Mouse (Mus musculus) G1E (cell line): ENCODE measurements around the gene Rftn1. TPM values are rescaled to one million over a fixed set of nuclear protein-coding genes. Genes with fewer than 3 reads are reported as not detected.

Experiments
- ATAC-seq: 2 replicates; pipeline ENCODE4 v1.8.0; 2016; ENCODE audit warnings: mild to moderate bottlenecking; ENCODE audit not compliant: insufficient number of reproducible peaks, poor library complexity, low FRiP score, severe bottlenecking; ENCODE audit errors: extremely low read depth
- DNase-seq: peaks from one replicate; pipeline ENCODE4 v3.0.0; 2012; ENCODE audit warnings: low spot score
- H3K27me3 ChIP-seq: 2 replicates; pipeline ENCODE4 v1.6.1; 2012; ENCODE audit warnings: mild to moderate bottlenecking, low read length, inconsistent platforms; ENCODE audit not compliant: insufficient read depth
- H3K36me3 ChIP-seq: replicated peaks from 2 replicates; pipeline ENCODE3; 2012; ENCODE audit warnings: mild to moderate bottlenecking, inconsistent platforms
- H3K4me1 ChIP-seq: 2 replicates; pipeline ENCODE4 v1.6.1; 2012; ENCODE audit warnings: low read depth, low read length, inconsistent platforms, mixed read lengths; ENCODE audit not compliant: insufficient read depth
- H3K4me3 ChIP-seq: 2 replicates; pipeline ENCODE4 v1.5.1; 2012; ENCODE audit warnings: low read depth, mild to moderate bottlenecking, inconsistent platforms, low read length, moderate library complexity, mixed read lengths
- H3K9me3 ChIP-seq: replicated peaks from 2 replicates; pipeline ENCODE4 v1.6.1; 2012; ENCODE audit warnings: inconsistent platforms
- CTCF ChIP-seq: IDR thresholded peaks from 2 replicates; pipeline ENCODE4 v1.5.1; 2012; ENCODE audit warnings: low read depth, low read length, inconsistent platforms, mixed read lengths
- GATA1 ChIP-seq: IDR thresholded peaks from 2 replicates; pipeline ENCODE4 v1.6.1; 2012; ENCODE audit warnings: borderline replicate concordance, low read length, inconsistent platforms, mixed read lengths
- GATA2 ChIP-seq: IDR thresholded peaks from 2 replicates; pipeline ENCODE4 v1.6.1; 2012; ENCODE audit warnings: low read depth, low read length, inconsistent platforms, borderline replicate concordance
- POLR2AphosphoS5 ChIP-seq: IDR thresholded peaks from 2 replicates; pipeline ENCODE4 v1.6.1; 2012; ENCODE audit warnings: low read depth, low read length, inconsistent platforms; ENCODE audit not compliant: insufficient replicate concordance
- TAL1 ChIP-seq: conservative IDR thresholded peaks from 2 replicates; pipeline ENCODE4 v1.6.1; 2012; ENCODE audit warnings: low read depth, low read length, inconsistent platforms, mixed read lengths
- polyA plus RNA-seq: library from polyadenylated mRNA; stranded (reverse); fragments of >175 nt; gene quantifications from 2 replicates; pipeline ENCODE4 v1.2.3, GENCODE M21; 2012
- total RNA-seq, 2 experiments: library from RNA; stranded (forward) in 1 of 2; stranded (reverse) in 1 of 2; fragments of 200-1000 nt in 1 of 2; fragments of >200 nt in 1 of 2; fragmentation: Nextera tagmentation in 1 of 2; gene quantifications; 2 replicates each; pipeline ENCODE4 v1.2.3; 2014 to 2017

Rftn1 gene
- total and polyA plus RNA-seq, 3 experiments, result not detected

GRCm38 (mm10) chr17:49992625-49993603, 197.6 kb downstream of the Rftn1 start:
- no peak for DNase-seq

DNA sequence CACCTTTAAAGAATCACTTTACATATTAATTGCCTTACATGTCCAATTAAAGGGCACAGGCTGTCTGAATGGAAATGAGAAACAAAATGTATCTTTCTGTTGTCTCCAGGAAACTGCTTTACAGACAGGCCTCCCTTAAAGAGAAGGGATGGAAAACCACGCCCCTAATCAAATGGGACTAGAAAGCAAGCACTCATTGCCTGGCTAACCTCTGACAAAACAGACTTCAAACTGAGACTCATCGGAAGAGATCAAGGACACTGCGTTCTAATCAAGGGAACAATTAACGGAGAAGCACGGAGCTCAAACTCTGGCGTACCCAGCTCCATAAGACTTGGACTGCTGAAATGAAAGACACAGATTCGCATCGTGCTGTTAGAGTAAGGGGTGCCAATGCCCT, 200.9 kb downstream of the Rftn1 start:
- Histone ChIP-seq H3K4me1 (no peaks in the 10 kb centered on the region), H3K4me3 (no peak overlapping the region), H3K36me3 (no peaks in the 10 kb centered on the region), H3K27me3 (no peaks in the 10 kb centered on the region), H3K9me3 (peaks cover 55% of the 10 kb centered on the region)
- no peak for ATAC-seq
- TF ChIP-seq TAL1 (no peak), CTCF (no peak), POLR2AphosphoS5 (no peak), GATA2 (no peak), GATA1 (no peak)
- DNase-seq, result no peak

More at GRCm38 (mm10) chr17:49992625-49993603, 197.6 kb downstream of the Rftn1 start:
- Histone ChIP-seq H3K4me1 (no peaks in the 10 kb centered on the region), H3K9me3 (peaks cover 65% of the 10 kb centered on the region), H3K36me3 (no peaks in the 10 kb centered on the region), H3K27me3 (no peaks in the 10 kb centered on the region), H3K4me3 (no peak overlapping the region)
- no peak for TF ChIP-seq TAL1
- TF ChIP-seq CTCF, result no peak
- TF ChIP-seq GATA1, result no peak
- TF ChIP-seq GATA2, result no peak
- TF ChIP-seq POLR2AphosphoS5, result no peak
- ATAC-seq, result no peak

- Histone ChIP-seq H3K4me1 (no peaks in the 10 kb centered on the region), H3K36me3 (no peaks in the 10 kb centered on the region), H3K27me3 (no peaks in the 10 kb centered on the region), H3K4me3 (no peak overlapping the region), H3K9me3 (peaks cover 60% of the 10 kb centered on the region)
- TF ChIP-seq GATA2 (no peak), POLR2AphosphoS5 (no peak), TAL1 (no peak), CTCF (no peak), GATA1 (no peak)
- ATAC-seq (no peak), DNase-seq (no peak)
These were observed 203.4 kb downstream of the Rftn1 start for GRCm38 (mm10) chr17:49987095-49987494.

DNA sequence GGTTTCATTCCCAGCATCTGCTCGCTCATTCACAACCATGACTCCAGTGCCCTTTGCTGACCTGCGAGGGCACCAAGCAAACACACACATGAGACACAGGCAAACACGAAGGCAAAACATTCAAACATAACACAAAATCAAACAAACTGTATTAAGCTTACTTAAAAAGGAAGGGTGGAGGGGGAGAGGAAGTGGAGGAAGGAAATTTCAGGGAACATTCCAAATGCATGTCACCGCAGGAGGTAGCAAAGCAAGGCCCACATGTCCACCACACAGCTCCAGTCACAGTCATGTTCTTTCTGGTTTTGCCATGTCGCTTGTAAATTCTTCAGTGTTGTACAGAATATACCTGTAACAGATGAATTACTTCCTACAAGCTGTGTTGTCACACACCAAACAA, 207.0 kb downstream of the Rftn1 start:
- no peaks in the 10 kb centered on the region for H3K27me3 ChIP-seq
- H3K4me3 ChIP-seq, result no peak overlapping the region
- TF ChIP-seq GATA2 (no peak), TAL1 (no peak), GATA1 (no peak), POLR2AphosphoS5 (no peak), CTCF (no peak)
- H3K4me1 ChIP-seq, result no peaks in the 10 kb centered on the region
- H3K36me3 ChIP-seq, result no peaks in the 10 kb centered on the region
- ATAC-seq (no peak), DNase-seq (no peak)
- H3K9me3 ChIP-seq, result peaks cover 75% of the 10 kb centered on the region

DNA sequence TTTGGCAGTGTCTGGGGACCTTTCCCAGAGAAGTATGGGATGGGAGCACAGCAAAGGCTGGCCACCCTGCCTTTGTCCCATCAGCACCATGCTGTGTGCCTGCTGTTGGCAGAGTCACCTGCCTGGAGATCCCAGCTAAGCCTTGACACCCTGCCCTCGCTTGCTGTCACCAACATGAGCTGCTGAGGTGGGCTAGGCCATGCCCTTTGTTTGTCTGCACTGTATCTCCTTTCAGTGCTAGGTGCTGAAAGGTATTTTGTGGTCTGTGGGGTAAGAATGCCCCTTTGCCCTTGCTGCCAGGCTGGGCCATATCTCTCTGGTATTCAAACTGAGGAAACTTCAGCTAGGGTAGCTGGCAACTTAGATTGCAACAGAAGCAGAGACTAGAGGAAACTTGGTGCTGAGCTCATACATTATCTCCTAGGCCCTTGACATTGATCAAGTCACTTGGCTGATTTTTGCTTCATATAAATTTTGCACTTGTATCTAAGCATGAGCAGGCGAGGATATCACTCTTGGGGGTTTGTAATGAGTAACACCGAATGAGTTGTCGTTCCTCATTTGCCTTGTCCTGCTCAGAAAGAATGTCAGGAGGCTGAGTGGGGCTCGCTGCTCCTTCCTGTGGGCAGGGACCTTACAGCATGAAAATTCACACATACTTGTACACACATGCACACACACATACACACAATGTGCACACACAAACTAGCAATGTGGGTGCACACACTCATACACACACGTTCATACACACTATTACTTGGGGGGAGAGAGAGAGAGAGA, 207.7 kb downstream of the Rftn1 start:
- Histone ChIP-seq H3K4me3 (no peak overlapping the region), H3K36me3 (no peaks in the 10 kb centered on the region), H3K27me3 (no peaks in the 10 kb centered on the region), H3K9me3 (peaks cover 78% of the 10 kb centered on the region), H3K4me1 (no peaks in the 10 kb centered on the region)
- TF ChIP-seq GATA2, result no peak
- TF ChIP-seq CTCF, result no peak
- no peak for TF ChIP-seq GATA1
- no peak for TF ChIP-seq POLR2AphosphoS5
- TF ChIP-seq TAL1, result no peak
- no peak for ATAC-seq
- no peak for DNase-seq

- H3K4me1 ChIP-seq, result no peaks in the 10 kb centered on the region
- ATAC-seq, result no peak
These were observed 208.9 kb downstream of the Rftn1 start for GRCm38 (mm10) chr17:49981591-49981990.

More at GRCm38 (mm10) chr17:49981591-49981990, 208.9 kb downstream of the Rftn1 start:
- Histone ChIP-seq H3K27me3 (no peaks in the 10 kb centered on the region), H3K36me3 (no peaks in the 10 kb centered on the region), H3K9me3 (peaks cover 71% of the 10 kb centered on the region), H3K4me3 (no peak overlapping the region)
- TF ChIP-seq TAL1 (no peak), CTCF (no peak), GATA1 (no peak), POLR2AphosphoS5 (no peak), GATA2 (no peak)
- no peak for DNase-seq
